Mouse (Mus musculus): ENCODE results near the gene Prkn.

Prkn gene

DNA sequence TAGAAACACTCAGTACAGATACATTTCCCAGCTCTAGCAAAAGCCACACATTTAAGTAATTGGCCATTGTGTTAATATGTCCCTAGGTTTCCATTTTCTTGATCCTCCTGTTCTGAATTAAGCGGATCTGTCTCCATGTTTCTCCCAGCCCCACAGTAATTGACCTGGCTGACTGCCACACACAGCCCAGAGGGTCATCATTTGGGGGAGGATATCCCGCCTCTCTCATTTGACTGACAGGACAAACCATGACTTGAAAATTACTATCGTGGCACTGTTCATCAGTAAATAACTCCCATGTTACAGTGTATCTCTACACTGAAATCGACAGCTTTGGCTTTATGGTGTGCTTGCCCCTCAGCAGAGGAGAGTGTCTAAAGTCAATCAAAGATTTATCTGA, 146.9 kb downstream of the Prkn start:
- no peak for DNase-seq (ENCODE audit: low spot score)

DNA sequence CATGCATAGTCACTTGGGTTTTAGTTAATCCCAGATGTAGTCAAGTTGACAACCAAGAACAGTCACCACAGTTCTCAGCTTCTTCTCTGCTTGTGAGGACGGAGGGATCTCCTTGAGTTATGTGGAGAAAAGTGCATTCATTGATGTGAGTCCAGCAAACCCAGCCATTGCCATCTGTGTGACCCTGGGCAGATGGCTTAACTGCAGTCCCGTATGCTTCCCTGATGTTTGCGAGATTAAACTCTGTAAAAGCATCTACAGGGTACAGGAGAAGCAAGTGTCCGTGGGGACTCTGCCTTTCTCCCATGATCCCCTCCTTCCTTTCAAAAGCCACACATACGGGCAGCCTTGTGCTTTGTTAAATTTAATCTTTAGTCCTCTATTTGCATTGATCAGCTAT, 157.1 kb downstream of the Prkn start:
- DNase-seq (ENCODE audit: low spot score) = no peak

DNA sequence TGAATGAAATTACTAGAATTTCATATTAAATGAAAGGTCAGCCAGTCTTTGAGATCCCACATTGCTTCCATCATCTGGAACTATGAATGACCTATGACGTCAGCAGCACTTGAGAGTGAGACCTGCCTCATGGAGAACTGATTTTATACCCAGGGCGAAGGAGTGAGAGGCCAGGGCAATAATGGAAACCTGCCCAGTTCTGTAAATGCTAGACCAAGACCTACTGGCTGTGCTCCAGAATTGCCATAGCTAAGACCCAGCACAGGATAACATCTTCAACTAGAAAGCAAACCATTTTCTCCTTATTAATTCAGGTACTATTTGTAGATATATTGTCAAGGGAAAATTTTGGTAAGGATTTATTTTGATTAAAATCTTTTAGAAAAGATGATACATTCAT, 183.2 kb downstream of the Prkn start:
- DNase-seq (ENCODE audit: low spot score) = no peak

GRCm38 (mm10) chr17:11029348-11029747, 189.2 kb downstream of the Prkn start:
- no peak for DNase-seq (ENCODE audit: low spot score)

DNA sequence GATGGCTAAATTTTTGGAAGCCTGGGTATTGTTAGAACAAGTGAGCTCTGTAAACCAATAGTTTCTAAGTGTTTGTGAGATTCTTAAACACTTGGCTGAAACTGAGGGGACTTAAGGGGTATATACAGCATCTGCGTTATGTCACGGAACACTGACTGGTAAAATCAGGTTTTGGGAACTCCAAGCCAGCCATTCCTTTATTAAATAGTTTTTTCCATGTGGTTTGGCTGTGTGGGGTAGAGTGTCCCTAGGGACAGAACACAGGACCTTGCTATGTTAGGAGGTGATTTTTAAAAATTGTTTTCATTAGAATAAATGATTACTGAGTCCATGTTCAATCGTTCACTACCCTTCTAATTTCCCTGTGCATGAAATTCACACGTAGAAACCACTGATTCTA, 190.8 kb downstream of the Prkn start:
- no peak for DNase-seq (ENCODE audit: low spot score)

GRCm38 (mm10) chr17:11032366-11032765, 192.2 kb downstream of the Prkn start:
- no peak for DNase-seq (ENCODE audit: low spot score)

DNA sequence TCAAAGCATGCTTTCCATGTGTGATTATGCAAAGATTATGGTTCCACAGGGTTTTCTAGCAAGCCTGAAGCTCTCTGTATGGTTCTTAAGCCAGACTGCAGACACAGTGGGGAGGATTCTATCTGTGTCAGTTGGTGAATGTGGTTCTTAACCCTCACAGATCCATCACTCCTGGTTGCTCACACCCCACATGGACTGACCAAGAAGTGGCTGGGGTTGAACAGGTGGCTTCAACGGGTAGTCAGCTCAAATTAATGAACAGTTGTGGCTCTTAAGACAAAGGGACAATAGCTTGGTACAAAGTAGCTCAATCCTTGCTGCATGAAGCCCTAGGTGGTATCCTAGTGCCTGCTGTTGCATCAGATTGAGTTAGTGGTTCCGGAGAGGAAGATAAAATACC, 193.4 kb downstream of the Prkn start:
- DNase-seq (ENCODE audit: low spot score) = no peak

DNA sequence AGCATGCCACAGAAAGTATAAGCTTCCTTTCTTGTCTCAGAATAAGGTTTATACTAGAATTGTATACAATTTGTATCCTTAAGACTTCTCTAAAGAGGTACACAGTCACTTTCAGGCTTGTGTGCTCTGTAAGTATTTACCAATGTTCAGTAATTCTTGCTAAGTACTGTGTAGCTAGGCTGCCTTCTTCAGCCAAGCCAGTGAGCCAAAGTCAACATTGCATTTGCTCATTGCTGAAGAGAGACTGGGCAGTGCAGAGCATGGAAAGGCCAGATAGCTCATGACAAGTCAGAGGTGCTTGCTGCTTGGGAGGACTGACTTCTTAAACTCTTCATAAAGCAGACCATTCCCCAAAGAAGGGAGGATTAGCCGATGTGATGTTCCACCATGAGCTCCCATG, 198.1 kb downstream of the Prkn start:
- no peak for DNase-seq (ENCODE audit: low spot score)

DNA sequence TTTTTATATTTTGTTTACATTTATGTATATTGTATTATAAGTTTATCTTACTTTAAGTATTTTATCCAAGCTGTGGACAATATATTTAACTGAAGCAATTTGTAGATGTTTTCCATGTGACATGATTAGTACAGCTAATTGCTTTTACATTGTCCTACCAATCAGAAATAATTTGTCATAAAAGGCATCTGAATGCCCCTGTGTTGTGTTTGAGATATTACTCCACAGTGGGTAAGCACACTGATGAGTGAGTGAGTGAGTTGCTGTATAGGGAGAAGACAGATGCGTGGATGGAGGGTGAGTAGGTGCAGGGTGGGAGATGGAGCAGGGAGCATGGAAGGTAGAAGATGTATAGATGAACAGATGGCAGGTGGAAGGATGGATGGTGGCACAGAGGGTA, 218.8 kb downstream of the Prkn start:
- DNase-seq (ENCODE audit: low spot score) = no peak

- no peak for DNase-seq (ENCODE audit: low spot score)
Measured at GRCm38 (mm10) chr17:11067076-11067703, 227.0 kb downstream of the Prkn start.

DNA sequence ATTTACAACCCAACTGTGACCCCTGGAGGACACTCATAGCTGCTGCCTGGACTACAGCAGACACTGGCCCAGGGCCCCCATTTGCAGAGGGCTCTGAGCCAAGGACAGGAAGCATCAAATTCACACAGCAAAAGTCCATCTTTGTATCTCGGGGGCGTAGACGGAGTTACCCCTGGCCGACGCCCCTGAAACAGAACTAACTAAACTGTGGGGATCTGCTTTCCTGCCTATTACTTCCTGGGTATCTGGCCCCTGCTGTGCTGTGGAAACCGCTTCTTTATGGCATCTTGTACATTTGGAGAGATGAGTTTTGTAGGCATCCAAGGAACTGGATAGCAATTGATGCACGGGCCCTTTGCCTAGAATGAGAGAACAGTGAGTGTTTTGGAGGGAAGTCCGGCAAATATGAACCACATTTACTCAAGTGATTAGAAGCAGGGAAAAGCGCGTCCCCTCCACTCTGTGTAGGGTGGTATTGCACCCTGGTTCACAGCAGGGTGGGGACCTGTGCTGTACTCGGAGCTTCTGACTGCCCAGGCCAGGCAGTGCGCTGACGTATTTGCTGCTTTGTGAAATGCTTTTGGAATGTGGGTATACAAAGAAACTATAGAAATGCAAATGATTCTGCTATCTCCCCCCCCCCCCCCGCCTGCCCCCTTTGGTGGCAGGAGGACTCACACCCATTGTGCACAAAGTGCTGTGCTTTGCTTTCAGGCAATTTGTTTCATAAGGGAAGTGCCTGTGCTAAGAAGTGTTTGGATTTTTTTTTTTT, 227.7 kb downstream of the Prkn start:
- no peak for DNase-seq (ENCODE audit: low spot score)

DNA sequence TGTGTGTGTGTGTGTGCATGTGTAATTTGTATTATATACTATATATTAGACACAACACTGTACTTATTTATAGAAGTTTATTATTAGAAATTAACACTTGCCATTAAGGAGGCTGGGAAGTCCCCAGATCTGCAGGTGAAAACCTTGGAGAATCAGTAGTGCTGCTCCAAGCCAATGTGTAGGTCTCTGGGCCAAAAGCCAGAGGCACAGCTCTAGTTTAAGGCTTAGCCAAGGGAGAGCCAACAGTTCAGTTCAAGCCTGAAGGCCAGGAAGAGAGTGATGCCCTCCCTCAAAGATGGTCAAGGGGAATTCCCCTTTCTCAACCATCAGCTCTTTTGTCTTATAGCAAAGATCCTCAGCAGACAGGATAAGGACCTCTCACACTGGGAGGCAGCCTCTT, 230.8 kb downstream of the Prkn start:
- DNase-seq (ENCODE audit: low spot score) = no peak

GRCm38 (mm10) chr17:11076319-11076903, 236.2 kb downstream of the Prkn start:
- DNase-seq (ENCODE audit: low spot score) = no peak

- DNase-seq (ENCODE audit: low spot score) = no peak
Measured at GRCm38 (mm10) chr17:11086492-11086891, 246.3 kb downstream of the Prkn start.

GRCm38 (mm10) chr17:11087088-11087487, 246.9 kb downstream of the Prkn start:
- DNase-seq (ENCODE audit: low spot score) = no peak

DNA sequence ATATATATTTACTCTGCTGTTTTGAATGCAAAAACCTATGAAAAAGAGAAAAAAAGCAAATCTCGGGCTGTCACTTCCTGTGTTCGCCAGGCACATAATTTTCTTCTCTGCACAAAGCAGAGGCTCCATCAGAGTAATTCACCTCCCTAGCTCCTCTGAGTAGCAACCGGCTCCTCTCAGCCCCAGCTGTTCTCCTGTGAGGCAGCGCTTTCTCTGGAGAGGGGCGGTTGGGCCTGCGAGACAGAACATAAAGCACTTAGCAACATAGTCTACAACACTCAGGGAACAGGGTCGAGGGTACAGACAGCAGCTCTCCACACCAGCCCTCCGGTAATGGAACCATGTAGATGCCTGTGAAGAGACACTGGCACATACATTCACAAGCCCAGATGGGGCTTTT, 247.6 kb downstream of the Prkn start:
- DNase-seq (ENCODE audit: low spot score) = no peak

DNA sequence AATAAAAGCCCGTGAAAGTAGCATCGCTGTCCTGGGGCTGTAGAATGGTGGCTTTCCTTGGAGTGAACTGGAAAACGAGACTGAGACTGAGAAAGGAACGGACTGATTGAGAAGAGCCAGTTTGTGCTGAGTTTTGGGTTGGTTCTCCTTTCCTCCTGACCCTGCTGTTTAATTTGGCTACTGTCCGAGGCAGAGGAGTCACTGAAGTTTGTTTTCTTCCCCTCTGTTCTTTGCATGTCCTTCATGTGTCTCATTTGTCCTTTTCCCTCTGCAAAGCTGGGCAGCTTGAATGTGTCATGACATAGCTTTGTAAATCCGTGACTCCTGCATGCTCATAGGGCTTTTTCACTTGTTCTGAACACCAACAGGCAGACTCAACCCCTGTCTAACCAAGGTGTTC, 249.2 kb downstream of the Prkn start:
- no peak for DNase-seq (ENCODE audit: low spot score)

- no peak for DNase-seq (ENCODE audit: low spot score)
Measured at GRCm38 (mm10) chr17:11092900-11093299, 252.7 kb downstream of the Prkn start.

- no peak for DNase-seq (ENCODE audit: low spot score)
Measured at GRCm38 (mm10) chr17:11093321-11093720, 253.1 kb downstream of the Prkn start.

GRCm38 (mm10) chr17:11107007-11107406, 266.8 kb downstream of the Prkn start:
- DNase-seq (ENCODE audit: low spot score) = no peak

DNA sequence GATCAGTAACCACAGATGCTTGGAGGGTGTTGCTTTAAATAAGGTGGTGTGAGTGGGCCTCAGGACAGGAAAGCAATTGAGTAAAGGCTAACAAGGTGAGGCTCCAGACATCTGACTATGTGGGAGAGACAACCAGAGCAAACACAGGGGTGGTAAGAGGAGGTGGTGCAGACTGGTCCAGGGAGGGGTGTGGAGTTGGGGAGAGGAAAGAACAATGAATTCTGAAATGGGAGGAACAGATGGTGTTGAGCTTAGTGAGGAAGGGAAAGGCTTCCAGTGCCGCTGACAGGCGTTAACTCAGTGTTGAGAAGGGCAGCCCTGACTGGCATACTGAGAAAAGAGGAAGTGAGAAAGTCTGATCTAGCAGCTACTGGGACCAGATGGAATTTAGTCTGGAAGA, 267.7 kb downstream of the Prkn start:
- DNase-seq (ENCODE audit: low spot score) = no peak

DNA sequence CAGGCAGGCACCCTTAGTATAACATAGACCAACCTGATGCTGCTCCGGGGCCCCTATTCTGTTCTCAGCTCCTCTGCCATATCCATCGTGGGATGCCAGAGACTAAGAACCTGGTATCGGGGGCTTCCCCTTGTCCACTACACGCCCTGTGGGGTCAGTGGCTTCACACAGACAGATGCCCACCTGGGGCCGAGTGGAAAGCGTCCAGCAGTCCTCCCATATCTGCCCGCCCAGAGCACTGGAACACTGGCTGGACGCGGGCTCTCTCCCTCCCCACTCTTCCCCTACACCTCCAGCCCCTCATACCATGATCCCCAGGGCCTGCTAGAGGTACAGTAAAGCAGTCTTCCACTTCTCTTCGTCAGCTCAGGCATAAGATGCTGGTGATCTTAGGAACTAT, 277.3 kb downstream of the Prkn start:
- no peak for DNase-seq (ENCODE audit: low spot score)

DNA sequence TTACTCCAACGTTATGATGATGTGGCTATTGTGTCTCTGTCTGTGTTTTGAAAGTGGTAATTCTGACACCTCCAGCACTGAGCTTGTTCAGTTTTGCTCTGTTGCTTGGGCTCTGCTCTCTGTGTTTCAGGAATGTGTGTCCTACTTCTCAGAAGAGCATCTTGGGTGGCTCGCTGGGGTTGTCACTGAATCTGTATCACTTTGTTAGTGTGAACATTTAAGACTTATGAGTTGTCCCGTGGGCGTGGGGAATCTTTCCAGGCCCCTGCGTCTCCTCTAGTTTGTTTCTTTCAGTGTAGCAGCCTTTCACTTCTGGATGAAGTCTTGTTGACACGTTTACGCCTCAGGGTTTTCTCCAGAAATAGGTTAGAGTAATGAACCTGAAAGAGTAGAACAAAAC, 283.9 kb downstream of the Prkn start:
- DNase-seq (ENCODE audit: low spot score) = no peak

- DNase-seq (ENCODE audit: low spot score) = no peak
Measured at GRCm38 (mm10) chr17:11127217-11127616, 287.0 kb downstream of the Prkn start.
